Mouse (Mus musculus): Measurements from ENCODE around the gene Bet1l.

Bet1l gene

DNA sequence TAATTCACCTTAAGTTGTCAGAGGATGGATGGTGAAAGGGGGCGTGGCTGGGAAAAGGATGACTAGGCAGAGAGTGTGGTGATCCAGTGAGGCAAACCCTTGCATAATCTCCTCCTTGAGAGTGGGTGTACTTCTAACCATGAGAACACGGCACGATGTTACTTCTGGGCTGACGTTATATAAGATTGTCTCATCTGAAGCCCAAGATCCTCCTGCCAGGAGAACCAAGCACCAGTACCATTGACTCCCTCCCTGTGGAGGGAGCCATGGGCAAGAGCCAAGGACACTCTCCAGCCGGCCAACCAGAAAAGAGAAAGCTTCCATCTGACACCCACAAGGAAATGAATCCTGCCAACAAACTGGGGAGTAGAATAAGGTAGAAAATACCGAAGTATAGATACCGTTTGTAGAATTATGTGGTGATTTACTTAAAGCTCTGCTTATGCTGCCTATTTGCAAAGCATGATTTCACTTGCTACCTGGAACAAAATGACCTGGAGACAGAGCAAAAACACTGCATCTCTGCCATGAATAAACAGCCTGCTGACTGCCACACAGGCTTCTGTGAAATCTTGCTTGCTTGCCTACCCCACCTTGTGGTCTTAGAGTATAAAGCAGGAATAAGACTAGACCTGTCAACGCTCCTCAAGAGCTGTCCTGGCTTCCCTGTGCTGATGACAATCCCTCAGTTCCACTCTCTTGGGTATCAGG is 29.1 kb downstream of the Bet1l start:
- peak; percentile 84 to 89 for DNase-seq

DNA sequence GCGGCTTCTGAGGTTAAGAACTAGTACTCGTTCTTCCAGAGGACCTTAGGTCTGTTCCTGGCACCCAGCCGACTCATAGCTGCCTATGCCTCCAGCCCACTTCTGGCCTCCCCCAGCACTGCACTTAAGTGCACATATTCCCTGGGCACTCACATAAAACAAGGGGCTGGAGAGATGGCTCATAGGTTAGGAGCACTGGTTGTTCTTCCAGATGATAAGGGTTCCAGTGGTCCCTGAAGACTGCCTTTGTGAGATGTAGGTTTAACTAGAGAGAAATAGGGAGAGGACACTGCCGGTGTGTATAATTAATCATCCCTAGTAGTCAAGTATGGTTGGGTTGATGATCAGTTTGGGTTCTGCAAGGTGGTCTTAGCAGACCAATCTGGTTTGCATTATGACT is 34.6 kb downstream of the Bet1l start:
- no peak for DNase-seq

GRCm38 (mm10) chr7:140821653-140822329 is 35.6 kb downstream of the Bet1l start, which contains the start of gene Zfp941:
Gene Zfp941 (minus strand): TSS chr7:140822178.
- peak; percentile 65 to 72 for DNase-seq

- DNase-seq: no peak
Measured at GRCm38 (mm10) chr7:140821305-140821652, 36.1 kb downstream of the Bet1l start.

GRCm38 (mm10) chr7:140820173-140820572 is 37.2 kb downstream of the Bet1l start:
- no peak for DNase-seq

DNA sequence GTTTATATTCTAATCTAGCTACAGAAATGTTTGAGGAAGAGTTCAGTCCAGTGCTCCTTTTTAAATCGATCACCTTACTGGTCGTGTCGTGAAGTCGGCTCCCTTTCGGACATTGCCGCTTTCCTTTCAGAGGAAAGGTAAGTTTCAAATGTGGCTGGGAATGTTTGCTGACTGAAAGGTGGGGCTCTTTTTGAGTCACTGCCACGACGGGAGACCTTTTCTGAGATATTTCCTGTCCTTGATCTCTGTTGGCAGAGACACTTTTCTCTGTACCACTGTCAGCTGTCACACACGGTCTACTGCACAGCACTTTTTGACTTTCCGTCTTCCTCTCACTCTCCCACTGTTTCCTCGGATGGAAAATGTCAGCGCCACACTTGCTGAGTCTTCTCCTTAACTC is 44.5 kb downstream of the Bet1l start:
- DNase-seq: no peak

DNA sequence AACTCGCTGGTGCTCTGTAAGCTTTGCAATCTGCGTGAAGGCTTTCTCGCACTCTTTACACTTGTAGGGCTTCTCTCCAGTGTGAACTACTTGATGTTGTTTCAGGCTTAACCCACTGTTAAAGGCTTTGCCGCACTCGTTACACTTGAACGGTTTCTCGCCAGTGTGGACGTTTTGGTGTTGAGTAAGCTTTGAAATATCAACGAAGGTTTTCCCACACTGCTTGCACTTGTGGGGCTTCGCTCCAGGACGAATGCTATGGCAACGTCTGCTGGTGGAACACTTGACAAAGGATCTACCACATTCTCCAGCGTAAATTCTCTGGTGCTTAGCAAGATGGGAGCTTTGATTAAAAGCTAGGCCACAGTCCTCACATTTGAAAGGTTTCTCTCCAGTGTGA is 45.7 kb downstream of the Bet1l start:
- no peak for DNase-seq

GRCm38 (mm10) chr7:140810496-140810895 is 46.9 kb downstream of the Bet1l start:
- DNase-seq: no peak

- peak; percentile 70 to 84 for DNase-seq
Measured at GRCm38 (mm10) chr7:140805704-140806103, 51.7 kb downstream of the Bet1l start.
